Mouse (Mus musculus) embryonic facial prominence, embryonic 11.5 days (tissue): ENCODE data around the gene Picalm. TPM values are rescaled to one million over a fixed set of nuclear protein-coding genes. Genes with fewer than 3 reads are reported as not detected.

Source experiments
- ATAC-seq: fragments of 200-750 bp; cut with Nextera tagmentation; replicated peaks from 2 replicates; pipeline ENCODE4 v1.8.0; 2017; ENCODE audit warnings: low read depth; ENCODE audit not compliant: insufficient number of reproducible peaks, low FRiP score, low TSS enrichment
- DNase-seq: peaks from one replicate; pipeline ENCODE4 v3.0.0-alpha.2; 2015; ENCODE audit warnings: low spot score
- H3K27ac ChIP-seq: fragments of 300-500 bp; sonication (generic); replicated peaks from 2 replicates; pipeline ENCODE4 v1.5.1; 2014; ENCODE audit warnings: mild to moderate bottlenecking, low read depth, low read length, control low read depth
- H3K27me3 ChIP-seq: fragments of 300-500 bp; sonication (generic); 2 replicates; pipeline ENCODE4 v1.6.1; 2014; ENCODE audit warnings: mild to moderate bottlenecking, low read length, moderate library complexity, mixed read lengths; ENCODE audit not compliant: control insufficient read depth, insufficient read depth
- H3K36me3 ChIP-seq: fragments of 300-500 bp; sonication (generic); replicated peaks from 2 replicates; pipeline ENCODE4 v1.6.1; 2014; ENCODE audit warnings: low read depth, mild to moderate bottlenecking, low read length, moderate library complexity, mixed read lengths; ENCODE audit not compliant: control insufficient read depth, insufficient read depth
- H3K4me1 ChIP-seq: fragments of 300-500 bp; sonication (generic); 2 replicates; pipeline ENCODE4 v1.6.1; 2014; ENCODE audit warnings: low read length, mixed read lengths; ENCODE audit not compliant: control insufficient read depth, insufficient read depth
- H3K4me2 ChIP-seq: fragments of 300-500 bp; sonication (generic); 2 replicates; pipeline ENCODE4 v1.6.1; 2014; ENCODE audit warnings: low read depth, mild to moderate bottlenecking, control low read depth, low read length, moderate library complexity
- H3K4me3 ChIP-seq: fragments of 300-500 bp; sonication (generic); 2 replicates; pipeline ENCODE4 v1.5.1; 2014; ENCODE audit warnings: low read depth, low read length, control low read depth
- H3K9ac ChIP-seq: fragments of 300-500 bp; sonication (generic); replicated peaks from 2 replicates; pipeline ENCODE4 v1.6.1; 2014; ENCODE audit warnings: mild to moderate bottlenecking, control low read depth, low read length
- H3K9me3 ChIP-seq: fragments of 300-500 bp; sonication (generic); replicated peaks from 2 replicates; pipeline ENCODE4 v1.6.1; 2016; ENCODE audit warnings: mild to moderate bottlenecking, low read length, inconsistent platforms, mixed read lengths; ENCODE audit not compliant: control insufficient read depth
- WGBS: fragments of 180-500 bp; shearing (Covaris S2); extraction: QIAGEN DNeasy Blood & Tissue Kit; methylation state at CpG from one replicate; pipeline ENCODE4 v1.1.7; 2014; 5-methylcytosine and 5-hydroxymethylcytosine counted together
- polyA plus RNA-seq: library from polyadenylated mRNA; unstranded; fragments of >200 nt; fragmentation: Nextera tagmentation; extraction: Ambion mirVana; gene quantifications from 2 replicates; pipeline ENCODE4 v1.2.1, GENCODE M21; 2014

Picalm gene
- polyA plus RNA-seq, 1 experiment from 2014 or later = 32.1 TPM

DNA sequence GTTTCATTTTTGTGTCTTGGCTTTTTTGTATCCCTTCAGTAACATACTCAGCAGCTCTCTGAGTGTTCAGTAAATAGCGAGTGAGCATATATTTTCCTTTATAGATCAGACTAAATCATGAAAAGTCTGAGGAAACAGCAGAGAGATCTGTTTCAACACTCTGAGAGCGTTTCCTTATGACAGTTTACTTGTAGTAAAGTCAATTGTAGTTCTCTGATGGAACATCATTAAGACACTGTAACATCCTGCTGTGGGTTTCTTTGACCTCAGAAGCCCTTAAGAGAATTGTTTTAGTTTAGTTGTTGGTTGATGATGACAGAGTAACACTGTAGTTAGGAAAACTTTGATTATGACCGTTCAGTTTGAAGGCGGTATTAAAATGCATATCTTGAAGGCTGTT is 8.3 kb downstream of the Picalm start:
- H3K4me3 ChIP-seq = no peak overlapping the region
- no peaks in the 10 kb centered on the region for H3K9me3 ChIP-seq
- no peaks in the 10 kb centered on the region for H3K36me3 ChIP-seq
- no peaks in the 10 kb centered on the region for H3K4me1 ChIP-seq
- ATAC-seq (no peak), DNase-seq (no peak)
- no peak overlapping the region for H3K9ac ChIP-seq
- no peak overlapping the region for H3K27ac ChIP-seq
- no peaks in the 10 kb centered on the region for H3K27me3 ChIP-seq
- WGBS = 91% methylated on average over 4 of the region's 4 CpGs
- H3K4me2 ChIP-seq = no peak overlapping the region

DNA sequence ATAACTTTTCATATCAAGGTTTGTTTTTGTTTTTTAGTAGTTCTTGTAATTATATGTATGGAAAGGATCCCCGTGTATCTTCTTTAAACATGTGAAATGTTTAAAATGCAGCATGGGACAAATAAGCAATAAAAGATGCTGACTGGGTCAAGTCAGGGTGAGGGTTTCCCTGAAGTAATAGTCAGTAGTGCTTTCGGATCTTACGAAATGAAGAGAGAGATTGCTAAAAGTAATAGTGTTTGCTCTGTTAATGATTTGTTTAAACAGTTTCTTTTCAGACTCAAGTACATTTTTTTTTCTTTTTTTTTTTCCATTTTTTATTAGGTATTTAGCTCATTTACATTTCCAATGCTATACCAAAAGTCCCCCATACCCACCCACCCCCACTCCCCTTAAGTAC is 10.3 kb downstream of the Picalm start:
- WGBS = 81% methylated on average over 3 of the region's 3 CpGs
- ATAC-seq = no peak
- H3K27ac ChIP-seq = no peak overlapping the region
- no peaks in the 10 kb centered on the region for H3K36me3 ChIP-seq
- no peak overlapping the region for H3K9ac ChIP-seq
- H3K4me1 ChIP-seq = no peaks in the 10 kb centered on the region
- H3K4me2 ChIP-seq = no peak overlapping the region
- DNase-seq = no peak
- no peaks in the 10 kb centered on the region for H3K9me3 ChIP-seq
- H3K4me3 ChIP-seq = no peak overlapping the region
- no peaks in the 10 kb centered on the region for H3K27me3 ChIP-seq

DNA sequence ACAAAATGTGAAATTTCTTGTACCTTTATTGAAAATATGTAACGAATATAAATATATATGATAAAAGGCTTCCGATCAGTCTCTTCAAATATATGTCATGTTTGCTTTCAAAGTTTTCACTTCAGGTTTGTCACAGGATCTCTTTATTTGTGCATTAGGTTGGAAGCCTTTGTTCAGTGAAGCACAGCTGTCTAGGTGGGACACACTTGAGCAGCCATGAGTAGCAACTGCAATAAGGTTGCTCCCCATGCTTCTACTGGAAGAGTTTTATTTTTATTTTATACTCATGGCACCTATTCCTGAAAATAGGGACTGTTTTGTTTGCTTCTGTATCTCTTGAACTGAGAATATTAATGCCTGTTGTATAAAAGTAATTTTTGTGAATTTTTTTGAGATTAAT is 14.3 kb downstream of the Picalm start:
- H3K4me1 ChIP-seq = no peaks in the 10 kb centered on the region
- no peak overlapping the region for H3K4me3 ChIP-seq
- no peak overlapping the region for H3K27ac ChIP-seq
- no peak for DNase-seq
- H3K9ac ChIP-seq = no peak overlapping the region
- 90% methylated on average over 2 of the region's 2 CpGs for WGBS
- H3K27me3 ChIP-seq = no peaks in the 10 kb centered on the region
- H3K4me2 ChIP-seq = no peak overlapping the region
- H3K9me3 ChIP-seq = no peaks in the 10 kb centered on the region
- no peak for ATAC-seq
- no peaks in the 10 kb centered on the region for H3K36me3 ChIP-seq

DNA sequence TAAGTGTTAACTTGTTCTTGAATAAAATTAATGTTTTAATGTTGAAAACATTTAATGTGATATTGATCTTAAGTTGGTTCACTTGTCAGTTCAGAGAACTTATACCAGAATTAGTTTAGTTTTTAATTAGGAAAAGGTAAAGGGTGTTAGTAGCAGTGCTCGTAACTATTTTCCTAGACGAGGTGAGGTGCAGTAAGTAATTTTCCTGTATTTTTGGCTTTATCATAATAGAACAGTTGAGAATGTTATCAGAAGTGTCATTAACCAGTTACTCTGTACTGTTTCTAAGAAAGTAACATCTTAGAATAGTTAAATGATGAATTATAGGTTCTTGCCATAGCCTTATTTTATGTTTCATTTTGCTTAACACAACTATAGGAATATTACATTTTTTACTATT is 15.0 kb downstream of the Picalm start:
- H3K36me3 ChIP-seq = no peaks in the 10 kb centered on the region
- ATAC-seq (no peak), DNase-seq (no peak)
- no peak overlapping the region for H3K9ac ChIP-seq
- no peaks in the 10 kb centered on the region for H3K27me3 ChIP-seq
- 80% methylated on average over 2 of the region's 2 CpGs for WGBS
- H3K9me3 ChIP-seq = no peaks in the 10 kb centered on the region
- no peak overlapping the region for H3K4me3 ChIP-seq
- no peak overlapping the region for H3K4me2 ChIP-seq
- H3K27ac ChIP-seq = no peak overlapping the region
- no peaks in the 10 kb centered on the region for H3K4me1 ChIP-seq

DNA sequence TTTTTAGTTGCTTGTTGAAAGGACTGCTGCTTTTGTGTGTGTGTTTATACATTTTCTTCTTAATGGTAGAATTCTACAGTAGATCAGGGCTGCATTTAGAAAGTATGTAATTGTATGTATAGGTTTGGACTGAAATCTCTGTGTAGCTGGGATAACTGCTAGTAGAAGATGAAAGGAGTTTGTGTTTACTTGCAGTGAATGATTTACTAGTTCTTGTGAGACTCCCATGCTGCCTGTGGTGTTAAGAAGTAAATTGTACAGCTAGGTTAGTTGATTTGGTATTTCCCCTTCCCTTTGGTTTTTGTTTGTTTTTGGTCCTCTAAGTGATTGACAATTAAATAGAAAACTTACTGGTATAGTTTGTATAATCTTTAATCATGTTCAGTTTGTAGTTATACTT is 15.4 kb downstream of the Picalm start:
- no peak for ATAC-seq
- Histone ChIP-seq H3K9ac (no peak overlapping the region), H3K4me2 (no peak overlapping the region), H3K27me3 (no peaks in the 10 kb centered on the region), H3K9me3 (no peaks in the 10 kb centered on the region), H3K4me3 (no peak overlapping the region), H3K36me3 (no peaks in the 10 kb centered on the region), H3K27ac (no peak overlapping the region), H3K4me1 (no peaks in the 10 kb centered on the region)
- no peak for DNase-seq

DNA sequence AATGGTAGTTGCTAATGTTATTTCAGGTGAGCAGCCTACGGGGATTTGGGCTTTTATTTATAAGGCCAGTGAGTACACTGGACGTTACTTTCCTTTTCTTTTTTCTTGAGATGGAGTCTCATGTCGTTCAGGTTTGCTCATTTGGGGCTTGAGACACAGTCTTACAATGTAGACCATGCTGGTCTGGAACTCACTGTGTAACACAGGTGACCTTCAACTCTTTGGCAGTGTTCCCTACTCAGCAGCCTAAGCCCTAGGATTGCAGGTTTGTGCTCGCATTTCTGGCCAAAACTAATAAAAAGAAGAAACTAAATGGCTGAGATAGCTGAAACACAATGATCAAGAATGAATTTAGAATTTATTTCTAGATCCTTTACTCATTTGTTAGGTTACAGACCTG is 15.9 kb downstream of the Picalm start:
- H3K9ac ChIP-seq = no peak overlapping the region
- H3K27me3 ChIP-seq = no peaks in the 10 kb centered on the region
- 62% methylated on average over 4 of the region's 4 CpGs for WGBS
- no peak overlapping the region for H3K27ac ChIP-seq
- H3K9me3 ChIP-seq = no peaks in the 10 kb centered on the region
- DNase-seq (peak; percentile 8), ATAC-seq (no peak)
- H3K4me3 ChIP-seq = no peak overlapping the region
- H3K4me2 ChIP-seq = no peak overlapping the region
- no peaks in the 10 kb centered on the region for H3K36me3 ChIP-seq
- H3K4me1 ChIP-seq = no peaks in the 10 kb centered on the region

DNA sequence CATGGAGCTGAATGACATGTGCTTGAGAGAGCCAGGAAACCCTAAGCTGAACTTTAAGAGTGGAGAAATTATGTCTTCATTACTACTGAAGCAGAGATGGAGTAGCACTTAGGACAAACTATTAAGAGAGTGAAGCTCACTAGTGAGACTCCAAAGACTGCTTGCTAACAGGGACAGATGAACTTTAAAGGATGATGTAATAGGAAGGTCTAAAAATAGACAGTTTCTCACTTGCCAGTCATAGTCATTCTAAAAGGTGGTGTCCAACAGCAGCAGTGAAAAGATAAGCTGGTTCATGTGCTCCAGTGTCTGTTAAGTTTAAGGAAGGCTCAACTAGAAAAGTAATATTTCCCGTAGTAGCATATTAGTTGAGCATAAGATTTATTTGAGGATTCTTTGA is 16.3 kb downstream of the Picalm start:
- Histone ChIP-seq H3K4me1 (no peaks in the 10 kb centered on the region), H3K27me3 (no peaks in the 10 kb centered on the region), H3K9ac (no peak overlapping the region), H3K4me2 (no peak overlapping the region), H3K4me3 (no peak overlapping the region), H3K36me3 (no peaks in the 10 kb centered on the region; the same call in 1 of the 2 replicates), H3K9me3 (no peaks in the 10 kb centered on the region), H3K27ac (no peak overlapping the region)
- no peak for DNase-seq
- 88% methylated on average over 1 of the region's 1 CpGs for WGBS
- ATAC-seq = no peak

DNA sequence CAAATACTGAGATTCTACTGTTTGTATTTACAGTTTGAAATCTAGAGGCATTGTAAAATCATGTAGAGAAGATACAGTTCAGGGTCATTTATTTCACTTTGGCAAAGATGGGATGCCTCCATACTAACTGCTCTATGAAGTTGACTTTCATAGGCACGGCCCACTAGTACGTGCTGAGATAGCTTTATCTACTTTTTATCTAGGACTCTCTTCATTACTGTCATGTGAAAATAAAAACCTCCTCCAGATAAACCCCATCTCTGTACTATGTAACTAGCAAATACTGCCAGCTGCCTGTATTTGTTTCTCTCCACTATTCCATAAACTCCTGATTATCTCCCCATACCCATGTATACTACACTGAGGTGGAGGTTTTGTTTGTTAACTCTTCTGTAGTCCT is 18.0 kb downstream of the Picalm start:
- Histone ChIP-seq H3K36me3 (no peaks in the 10 kb centered on the region; the same call in 1 of the 2 replicates), H3K4me1 (no peaks in the 10 kb centered on the region), H3K27me3 (no peaks in the 10 kb centered on the region), H3K9ac (no peak overlapping the region), H3K4me3 (no peak overlapping the region), H3K9me3 (no peaks in the 10 kb centered on the region), H3K4me2 (no peak overlapping the region), H3K27ac (no peak overlapping the region)
- 90% methylated on average over 2 of the region's 2 CpGs for WGBS
- ATAC-seq (no peak), DNase-seq (no peak)
